Mouse (Mus musculus): ENCODE results near the gene Slc25a11. TPM values are rescaled to one million over a fixed set of nuclear protein-coding genes. Genes with fewer than 3 reads are reported as not detected.

The Slc25a11 gene
- polyA plus RNA-seq, 1 experiment from 2014 or later, result 142 TPM

DNA sequence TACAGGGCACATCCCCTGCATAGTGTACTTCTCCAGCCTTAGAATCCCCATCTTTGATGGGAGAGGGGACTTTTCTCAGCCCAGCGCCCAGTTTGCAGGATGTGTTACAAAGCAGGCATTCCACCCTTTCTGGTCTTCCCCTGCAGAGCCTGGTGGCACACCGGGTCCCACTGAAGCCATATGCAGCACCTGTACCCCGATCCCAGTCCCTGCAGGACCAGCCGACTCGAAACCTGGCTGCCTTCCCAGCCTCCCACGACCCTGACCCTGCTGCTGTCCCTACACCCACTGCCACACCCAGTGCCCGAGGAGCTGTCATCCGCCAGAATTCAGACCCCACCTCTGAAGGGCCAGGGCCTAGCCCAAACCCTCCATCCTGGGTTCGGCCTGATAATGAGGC lies 39.7 kb downstream of the Slc25a11 start:
- ATAC-seq (ENCODE audit: low FRiP score) (no peak), DNase-seq (ENCODE audit: low spot score, missing footprints) (no peak)
- peaks cover 17% of the 10 kb centered on the region for H3K36me3 ChIP-seq (ENCODE audit: control insufficient read depth, insufficient read depth, low read length)
- 93% methylated on average over 9 of the region's 9 CpGs for WGBS
- no peak overlapping the region for H3K4me3 ChIP-seq (ENCODE audit: low read depth, low read length)
- H3K9ac ChIP-seq (ENCODE audit: low read length), result no peak overlapping the region
- no peaks in the 10 kb centered on the region for H3K4me1 ChIP-seq (ENCODE audit: control insufficient read depth, insufficient read depth, low read length)
- no peak overlapping the region for H3K27ac ChIP-seq (ENCODE audit: low read depth, low read length)
- H3K9me3 ChIP-seq (ENCODE audit: control insufficient read depth, low read length), result no peaks in the 10 kb centered on the region
- H3K27me3 ChIP-seq (ENCODE audit: control insufficient read depth, insufficient read depth, low read length), result no peaks in the 10 kb centered on the region
- H3K4me2 ChIP-seq, result no peak overlapping the region

- Histone ChIP-seq H3K4me3 (ENCODE audit: low read depth, low read length) (no peak overlapping the region), H3K9me3 (ENCODE audit: control insufficient read depth, low read length) (no peaks in the 10 kb centered on the region), H3K4me1 (ENCODE audit: control insufficient read depth, insufficient read depth, low read length) (no peaks in the 10 kb centered on the region), H3K36me3 (ENCODE audit: control insufficient read depth, insufficient read depth, low read length) (peaks cover 17% of the 10 kb centered on the region), H3K27me3 (ENCODE audit: control insufficient read depth, insufficient read depth, low read length) (no peaks in the 10 kb centered on the region), H3K4me2 (no peak overlapping the region), H3K9ac (ENCODE audit: low read length) (no peak overlapping the region), H3K27ac (ENCODE audit: low read depth, low read length) (no peak overlapping the region)
- no peak for ATAC-seq (ENCODE audit: low FRiP score)
- DNase-seq (ENCODE audit: low spot score, missing footprints), result peak; percentile 59
- WGBS, result 78% methylated on average over 12 of the region's 12 CpGs
Observed at GRCm38 (mm10) chr11:70606717-70607116, 40.6 kb downstream of the Slc25a11 start.

GRCm38 (mm10) chr11:70605024-70605566 lies 42.2 kb downstream of the Slc25a11 start:
- Histone ChIP-seq H3K27ac (ENCODE audit: low read depth, low read length) (no peak overlapping the region), H3K9me3 (ENCODE audit: control insufficient read depth, low read length) (no peaks in the 10 kb centered on the region), H3K27me3 (ENCODE audit: control insufficient read depth, insufficient read depth, low read length) (no peaks in the 10 kb centered on the region), H3K9ac (ENCODE audit: low read length) (no peak overlapping the region), H3K4me1 (ENCODE audit: control insufficient read depth, insufficient read depth, low read length) (no peaks in the 10 kb centered on the region), H3K36me3 (ENCODE audit: control insufficient read depth, insufficient read depth, low read length) (peaks cover 17% of the 10 kb centered on the region), H3K4me2 (no peak overlapping the region), H3K4me3 (ENCODE audit: low read depth, low read length) (no peak overlapping the region)
- DNase-seq (ENCODE audit: low spot score, missing footprints) (peak; percentile 96), ATAC-seq (ENCODE audit: low FRiP score) (no peak)
- WGBS, result 69% methylated on average over 14 of the region's 14 CpGs

DNA sequence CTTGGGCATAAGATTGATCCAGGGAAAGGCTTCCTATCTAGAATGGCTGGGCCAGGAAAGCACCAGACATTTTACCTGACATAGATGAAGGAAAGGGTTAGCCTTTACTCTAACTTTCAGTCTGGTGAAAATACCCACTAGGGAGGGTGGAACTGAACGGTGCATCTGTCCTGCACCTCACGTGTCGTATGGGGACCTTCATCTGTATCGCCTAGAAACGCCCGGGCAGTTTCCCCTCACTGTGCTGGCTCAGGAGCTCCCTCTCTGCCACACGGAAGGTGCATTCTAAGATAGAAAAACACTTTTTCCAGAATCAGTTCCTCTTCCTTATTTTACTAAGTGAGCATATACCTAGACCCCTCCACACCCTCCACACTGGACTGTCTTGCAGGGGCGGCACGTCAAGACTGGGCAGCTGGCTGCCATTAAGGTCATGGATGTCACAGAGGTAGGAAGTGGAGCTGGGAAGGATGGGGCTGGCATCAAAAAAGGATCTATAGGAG lies 48.8 kb downstream of the Slc25a11 start:
- ATAC-seq (ENCODE audit: low FRiP score) (no peak), DNase-seq (ENCODE audit: low spot score, missing footprints) (no peak)
- Histone ChIP-seq H3K4me3 (ENCODE audit: low read depth, low read length) (no peak overlapping the region), H3K27ac (ENCODE audit: low read depth, low read length) (no peak overlapping the region), H3K4me1 (ENCODE audit: control insufficient read depth, insufficient read depth, low read length) (peaks cover 4% of the 10 kb centered on the region; the same call in 1 of the 2 replicates), H3K9me3 (ENCODE audit: control insufficient read depth, low read length) (no peaks in the 10 kb centered on the region), H3K4me2 (no peak overlapping the region), H3K36me3 (ENCODE audit: control insufficient read depth, insufficient read depth, low read length) (peaks cover 2% of the 10 kb centered on the region), H3K27me3 (ENCODE audit: control insufficient read depth, insufficient read depth, low read length) (no peaks in the 10 kb centered on the region), H3K9ac (ENCODE audit: low read length) (no peak overlapping the region)
- 95% methylated on average over 9 of the region's 9 CpGs for WGBS

DNA sequence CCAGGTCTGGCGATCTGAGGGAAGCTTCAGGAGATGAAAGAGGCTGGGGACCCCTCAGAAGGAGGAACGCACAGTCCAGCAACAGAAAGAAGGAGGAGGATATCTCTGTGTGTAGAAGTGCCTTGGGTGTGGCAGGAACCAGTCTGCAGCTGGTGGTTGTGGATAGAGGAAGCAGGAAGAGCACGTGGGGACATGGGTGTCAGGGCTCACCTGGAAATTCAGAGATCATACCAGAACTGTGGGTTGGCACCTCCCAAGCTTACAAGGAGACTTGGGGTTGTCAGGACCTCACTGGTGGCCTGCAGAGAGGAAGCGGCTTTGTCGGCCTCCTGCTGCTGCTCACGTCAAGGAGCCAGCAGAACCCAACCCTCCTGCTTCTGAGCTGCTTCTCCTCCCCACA lies 50.0 kb downstream of the Slc25a11 start:
- Histone ChIP-seq H3K36me3 (ENCODE audit: control insufficient read depth, insufficient read depth, low read length) (peaks cover 2% of the 10 kb centered on the region), H3K9ac (ENCODE audit: low read length) (no peak overlapping the region), H3K4me3 (ENCODE audit: low read depth, low read length) (no peak overlapping the region), H3K27me3 (ENCODE audit: control insufficient read depth, insufficient read depth, low read length) (no peaks in the 10 kb centered on the region), H3K27ac (ENCODE audit: low read depth, low read length) (no peak overlapping the region), H3K9me3 (ENCODE audit: control insufficient read depth, low read length) (no peaks in the 10 kb centered on the region), H3K4me1 (ENCODE audit: control insufficient read depth, insufficient read depth, low read length) (peaks cover 4% of the 10 kb centered on the region; the same call in 1 of the 2 replicates), H3K4me2 (no peak overlapping the region)
- 91% methylated on average over 6 of the region's 6 CpGs for WGBS
- DNase-seq (ENCODE audit: low spot score, missing footprints) (no peak), ATAC-seq (ENCODE audit: low FRiP score) (no peak)

DNA sequence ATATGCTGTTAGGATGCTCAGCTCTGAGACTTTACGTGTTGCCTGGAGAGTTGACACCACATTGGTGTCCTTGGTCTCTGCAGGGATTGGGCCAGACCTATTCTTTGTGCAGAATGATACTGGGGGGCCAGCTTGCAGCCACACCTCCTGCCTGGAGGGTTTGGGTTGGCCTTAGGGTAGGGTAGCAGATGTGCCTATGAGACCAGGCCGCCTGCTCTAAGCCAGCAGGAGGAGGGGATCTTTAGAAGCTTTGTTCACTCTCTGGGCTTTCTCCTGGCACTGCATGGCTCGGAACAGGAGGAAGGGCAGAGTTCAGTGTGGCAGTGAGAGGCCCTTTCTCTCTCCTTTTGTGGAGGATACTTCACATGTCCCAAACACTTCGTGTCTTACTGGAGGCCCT lies 51.2 kb downstream of the Slc25a11 start:
- Histone ChIP-seq H3K9ac (ENCODE audit: low read length) (no peak overlapping the region), H3K27me3 (ENCODE audit: control insufficient read depth, insufficient read depth, low read length) (no peaks in the 10 kb centered on the region), H3K27ac (ENCODE audit: low read depth, low read length) (no peak overlapping the region), H3K36me3 (ENCODE audit: control insufficient read depth, insufficient read depth, low read length) (no peaks in the 10 kb centered on the region; the same call in 1 of the 2 replicates), H3K4me3 (ENCODE audit: low read depth, low read length) (no peak overlapping the region), H3K4me2 (no peak overlapping the region), H3K9me3 (ENCODE audit: control insufficient read depth, low read length) (no peaks in the 10 kb centered on the region), H3K4me1 (ENCODE audit: control insufficient read depth, insufficient read depth, low read length) (peaks cover 4% of the 10 kb centered on the region; the same call in 1 of the 2 replicates)
- WGBS, result 40% methylated on average over 4 of the region's 4 CpGs
- DNase-seq (ENCODE audit: low spot score, missing footprints) (peak; percentile 69), ATAC-seq (ENCODE audit: low FRiP score) (no peak; the same call in 1 of the 2 replicates)

DNA sequence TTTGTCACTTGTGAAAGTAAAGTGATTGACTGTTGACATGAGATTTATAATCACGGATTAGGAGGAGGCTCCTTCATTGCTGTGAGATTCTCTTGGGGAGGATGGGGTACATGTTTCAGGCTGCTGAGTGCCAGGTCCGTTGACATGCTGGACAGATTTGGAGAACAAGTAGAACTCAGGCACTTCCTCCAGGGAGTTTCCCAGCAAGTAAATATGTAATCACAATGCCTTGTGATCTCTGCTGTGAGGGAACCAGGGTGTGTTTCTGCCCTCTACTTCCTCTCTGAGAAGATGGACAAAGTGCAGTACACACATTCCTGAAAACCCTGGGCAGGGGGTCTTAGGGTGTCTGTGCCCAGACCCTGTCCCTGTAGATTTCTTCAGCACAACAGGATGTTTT lies 51.6 kb downstream of the Slc25a11 start:
- Histone ChIP-seq H3K9me3 (ENCODE audit: control insufficient read depth, low read length) (no peaks in the 10 kb centered on the region), H3K4me1 (ENCODE audit: control insufficient read depth, insufficient read depth, low read length) (peaks cover 4% of the 10 kb centered on the region; the same call in 1 of the 2 replicates), H3K36me3 (ENCODE audit: control insufficient read depth, insufficient read depth, low read length) (no peaks in the 10 kb centered on the region; the same call in 1 of the 2 replicates), H3K9ac (ENCODE audit: low read length) (no peak overlapping the region), H3K27me3 (ENCODE audit: control insufficient read depth, insufficient read depth, low read length) (no peaks in the 10 kb centered on the region), H3K27ac (ENCODE audit: low read depth, low read length) (no peak overlapping the region), H3K4me2 (no peak overlapping the region), H3K4me3 (ENCODE audit: low read depth, low read length) (no peak overlapping the region)
- 79% methylated on average over 2 of the region's 2 CpGs for WGBS
- DNase-seq (ENCODE audit: low spot score, missing footprints) (no peak), ATAC-seq (ENCODE audit: low FRiP score) (no peak)

DNA sequence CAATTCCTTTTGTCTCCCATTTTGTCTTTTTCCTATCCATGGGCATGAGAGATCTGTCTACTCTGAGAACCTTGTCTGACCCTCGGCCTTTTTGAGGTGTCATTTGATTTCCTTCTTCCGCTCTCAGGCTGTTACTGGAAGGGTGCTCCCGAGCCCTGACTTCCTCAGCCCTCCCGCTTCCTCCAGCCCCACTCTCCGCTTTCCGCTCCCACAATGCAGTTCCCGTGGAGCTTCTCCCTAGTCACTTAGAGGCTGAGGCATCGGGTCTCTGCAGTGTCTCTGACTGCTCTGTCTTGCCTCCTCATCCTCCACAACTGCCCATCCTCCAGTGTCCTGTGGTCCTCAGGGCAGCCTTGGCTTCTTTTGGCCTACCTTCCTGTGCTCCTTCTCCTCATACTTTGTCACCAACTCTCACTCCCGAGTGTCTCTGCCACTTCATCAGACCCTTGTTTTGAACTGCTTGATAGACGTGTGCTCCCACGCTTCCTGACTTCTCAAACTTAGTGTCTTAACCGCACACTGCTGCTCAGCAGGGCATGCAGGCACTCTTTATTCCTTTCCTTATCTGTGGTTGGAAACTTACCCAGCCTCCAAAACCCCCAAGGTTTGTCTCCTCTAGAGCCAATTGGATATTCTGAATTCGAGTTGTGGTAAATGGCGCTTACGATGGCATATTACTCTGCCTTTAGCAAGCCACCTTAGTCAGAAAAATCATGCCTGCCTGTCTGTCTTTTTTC lies 52.9 kb downstream of the Slc25a11 start:
- Histone ChIP-seq H3K9me3 (ENCODE audit: control insufficient read depth, low read length) (no peaks in the 10 kb centered on the region), H3K4me1 (ENCODE audit: control insufficient read depth, insufficient read depth, low read length) (peaks cover 4% of the 10 kb centered on the region; the same call in 1 of the 2 replicates), H3K4me2 (no peak overlapping the region), H3K4me3 (ENCODE audit: low read depth, low read length) (no peak overlapping the region), H3K27me3 (ENCODE audit: control insufficient read depth, insufficient read depth, low read length) (no peaks in the 10 kb centered on the region), H3K36me3 (ENCODE audit: control insufficient read depth, insufficient read depth, low read length) (no peaks in the 10 kb centered on the region; the same call in 1 of the 2 replicates), H3K27ac (ENCODE audit: low read depth, low read length) (no peak overlapping the region), H3K9ac (ENCODE audit: low read length) (no peak overlapping the region)
- 86% methylated on average over 15 of the region's 15 CpGs for WGBS
- ATAC-seq (ENCODE audit: low FRiP score), result no peak
- no peak for DNase-seq (ENCODE audit: low spot score, missing footprints)

All from midbrain, embryonic 11.5 days (tissue).